Comparison of ENCODE assay signal across 9 mouse cellular contexts in the genomic region with DNA sequence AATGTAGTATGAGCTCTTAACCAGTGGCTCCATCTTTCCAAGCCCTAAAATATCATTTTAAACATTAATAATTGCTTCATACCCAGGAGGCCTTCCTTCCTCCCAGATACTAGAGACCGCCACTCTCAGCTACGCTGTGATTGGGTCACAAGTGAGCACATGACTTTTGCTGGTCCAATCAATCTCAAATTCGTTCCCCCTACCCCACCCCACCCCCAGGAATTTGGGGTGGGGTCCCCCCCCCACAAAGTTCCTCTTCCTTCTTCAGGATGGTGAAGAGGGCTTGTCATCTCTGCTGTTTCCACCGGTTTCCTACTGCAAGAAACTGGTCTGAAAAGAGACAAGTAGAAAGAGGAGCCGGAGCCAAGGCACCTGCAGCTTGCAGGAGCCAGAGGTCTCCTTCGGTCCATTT. TPM values are rescaled to one million over a fixed set of nuclear protein-coding genes. Genes with fewer than 3 reads are reported as not detected.
A peak's percentile ranks its signal among the peaks of the same experiment; 100 is the strongest.
DNase-seq lines count a peak whose midpoint lies in the region.
"Had no signal": no experiment of that assay in that cellular context is flagged by ENCODE, and none has a peak within 500 bp of the region (broad histone marks: within the 10 kb centered on the region; RNA-seq: fewer than 3 reads in every experiment).

No protein-coding gene starts in this region.

- DNase-seq in adrenal gland, adult 2 months, result peak; percentile 24
- no peak for DNase-seq in adrenal gland, adult 8-10 months
- peak; percentile 22 for DNase-seq in ovary, postnatal 14 days (ENCODE audit: low spot score)
- DNase-seq in ovary, postnatal 10 days (ENCODE audit: low spot score), result no peak
- peak; percentile 58 for DNase-seq in kidney, postnatal 14 days
- DNase-seq in testis, postnatal 14 days (ENCODE audit: low spot score), result peak; percentile 54
- DNase-seq in thymus, postnatal 4 days, result no peak
- DNase-seq in frontal cortex, postnatal 36 days (ENCODE audit: low spot score in 2 of 2), result no peak
- DNase-seq: liver, embryonic 13.5 days had no signal

RNA-seq across cellular contexts. Expression of a gene that starts 12.7 kb away (rescaled TPM):
- 10 to 100 TPM; 13.1 to 16.5 TPM for total RNA-seq in adrenal gland, adult 2 months (2021)
- polyA plus RNA-seq in adrenal gland, adult 2 months (2012; rRNA removed), result 5.2 and 6.7 TPM in 2 replicates
- 10 to 100 TPM; 16.1 to 29.3 (median 22.9) TPM for total RNA-seq in adrenal gland, adult 8-10 months (2022)

RNA-seq across cellular contexts. Expression of a gene that starts 44.2 kb away (rescaled TPM):
- 10 to 100 TPM; 46.2 to 67.3 TPM for total RNA-seq in adrenal gland, adult 2 months (2021)
- 105 and 106 TPM in 2 replicates for polyA plus RNA-seq in adrenal gland, adult 2 months (2012; rRNA removed)
- total RNA-seq in adrenal gland, adult 8-10 months (2022), result 10 to 100 TPM; 55.0 to 88.9 (median 65.5) TPM

RNA-seq across cellular contexts. Expression of a gene that starts 44.7 kb away (rescaled TPM):
- total RNA-seq in adrenal gland, adult 2 months (2021), result 1 to 10 TPM; 1.2 to 2.0 TPM
- polyA plus RNA-seq in adrenal gland, adult 2 months (2012; rRNA removed), result 13.4 and 14.6 TPM in 2 replicates
- total RNA-seq in adrenal gland, adult 8-10 months (2022), result 1 to 10 TPM in 3 of 4 experiments, not detected in 1; 1.1 to 2.4 (median 1.6) TPM
- polyA plus RNA-seq: liver, embryonic 13.5 days had no signal

Comparison
In these comparisons a context has a peak if more than half of its experiments do, and no peak if none do; other contexts are left out.
1. DNase-seq: peak in adrenal gland, adult 2 months (single experiment), ovary, postnatal 14 days (single experiment), kidney, postnatal 14 days (single experiment) and testis, postnatal 14 days (single experiment); none in adrenal gland, adult 8-10 months (single experiment), ovary, postnatal 10 days (single experiment), thymus, postnatal 4 days (single experiment) and frontal cortex, postnatal 36 days (0 of 2).